Mouse (Mus musculus) CH12.LX (cell line): Measurements from ENCODE around the gene Gpr146. TPM values are rescaled to one million over a fixed set of nuclear protein-coding genes. Genes with fewer than 3 reads are reported as not detected.

Experiments
- DNase-seq: peaks from one replicate; pipeline ENCODE4 v3.0.0-alpha.2; 2013; ENCODE audit errors: extremely low read depth
- H3K27ac ChIP-seq: 2 replicates; pipeline ENCODE4 v1.5.1; 2012; ENCODE audit warnings: low read depth, mild to moderate bottlenecking, control low read depth, moderate library complexity; ENCODE audit not compliant: insufficient read depth
- H3K27me3 ChIP-seq: replicated peaks from 2 replicates; pipeline ENCODE3; 2012; ENCODE audit warnings: inconsistent platforms
- H3K36me3 ChIP-seq, 2 experiments: replicated peaks in 1 of 2; 2 replicates each; pipeline versions ENCODE3 to v1.6.1; 2012; ENCODE audit warnings: inconsistent platforms in 1 of 2, low read length in 1 of 2, mild to moderate bottlenecking in 1 of 2, mixed read lengths in 1 of 2, moderate library complexity in 1 of 2; ENCODE audit not compliant: control insufficient read depth in 1 of 2, insufficient read depth in 1 of 2
- H3K4me1 ChIP-seq, 2 experiments: 2 replicates each; pipeline ENCODE4 v1.6.1; 2012; ENCODE audit warnings: inconsistent platforms in 1 of 2, moderate library complexity in 1 of 2; ENCODE audit not compliant: insufficient read depth in 2 of 2, control insufficient read depth in 1 of 2
- H3K4me2 ChIP-seq: 2 replicates; pipeline ENCODE4 v1.6.1; 2012; ENCODE audit warnings: low read depth, mild to moderate bottlenecking, control low read depth; ENCODE audit not compliant: poor library complexity, insufficient read depth, severe bottlenecking
- H3K4me3 ChIP-seq, 3 experiments: fragments of 150-350 bp in 1 of 3; sonication (generic) in 1 of 3; replicated peaks in 1 of 3; 2 replicates each; pipeline versions ENCODE3 to v1.5.1; 2011 to 2012; ENCODE audit warnings: low read depth in 2 of 3, low read length in 2 of 3, mild to moderate bottlenecking in 2 of 3, moderate library complexity in 2 of 3, control low read depth in 1 of 3, improper control_type of control experiment in 1 of 3, inconsistent platforms in 1 of 3, mixed read lengths in 1 of 3; ENCODE audit not compliant: poor library complexity in 1 of 3
- H3K79me2 ChIP-seq: replicated peaks from 2 replicates; pipeline ENCODE4 v1.6.1; 2012; ENCODE audit warnings: mild to moderate bottlenecking, moderate library complexity; ENCODE audit not compliant: control insufficient read depth, poor library complexity, insufficient read depth, severe bottlenecking; ENCODE audit errors: extremely low read depth
- H3K9ac ChIP-seq: 2 replicates; pipeline ENCODE4 v1.6.1; 2012; ENCODE audit warnings: low read depth, mild to moderate bottlenecking, control low read depth, moderate library complexity; ENCODE audit not compliant: insufficient read depth
- H3K9me3 ChIP-seq: replicated peaks from 2 replicates; pipeline ENCODE3; 2012; ENCODE audit warnings: low read length, inconsistent platforms, mixed read lengths
- CHD1 ChIP-seq: IDR thresholded peaks from 2 replicates; pipeline ENCODE4 v1.6.1; 2012; ENCODE audit warnings: low read depth, low read length, improper control_type of control experiment, inconsistent platforms
- CTCF ChIP-seq, 2 experiments: IDR thresholded peaks in 1 of 2; conservative IDR thresholded peaks in 1 of 2; 2 replicates each; pipeline ENCODE4 v1.5.1; 2011 to 2012; ENCODE audit warnings: low read depth in 2 of 2, low read length in 2 of 2, improper control_type of control experiment in 1 of 2, inconsistent platforms in 1 of 2, mild to moderate bottlenecking in 1 of 2, moderate library complexity in 1 of 2
- ELF1 ChIP-seq: IDR thresholded peaks from 2 replicates; pipeline ENCODE4 v1.6.1; 2014; ENCODE audit warnings: low read depth, mild to moderate bottlenecking, inconsistent platforms, low read length, improper control_type of control experiment
- EP300 ChIP-seq: IDR thresholded peaks from 2 replicates; pipeline ENCODE4 v1.6.1; 2011; ENCODE audit warnings: low read length, improper control_type of control experiment
- HCFC1 ChIP-seq: IDR thresholded peaks from 2 replicates; pipeline ENCODE4 v1.6.1; 2012; ENCODE audit warnings: low read depth, mild to moderate bottlenecking, inconsistent platforms, low read length, improper control_type of control experiment
- JUN ChIP-seq: IDR thresholded peaks from 2 replicates; pipeline ENCODE4 v1.6.1; 2011; ENCODE audit warnings: low read depth, mild to moderate bottlenecking, low read length, improper control_type of control experiment, moderate library complexity; ENCODE audit not compliant: insufficient read depth
- JUND ChIP-seq: conservative IDR thresholded peaks from 2 replicates; pipeline ENCODE4 v1.6.1; 2011; ENCODE audit warnings: low read depth, low read length, improper control_type of control experiment
- MAX ChIP-seq: IDR thresholded peaks from 2 replicates; pipeline ENCODE4 v1.6.1; 2011; ENCODE audit warnings: low read length, improper control_type of control experiment
- MAZ ChIP-seq: IDR thresholded peaks from 2 replicates; pipeline ENCODE4 v1.6.1; 2012; ENCODE audit warnings: low read depth, mild to moderate bottlenecking, inconsistent platforms, low read length, improper control_type of control experiment, moderate library complexity
- MEF2A ChIP-seq: IDR thresholded peaks from 2 replicates; pipeline ENCODE4 v1.6.1; 2014; ENCODE audit warnings: low read depth, mild to moderate bottlenecking, inconsistent platforms, low read length, improper control_type of control experiment, borderline replicate concordance
- NELFE ChIP-seq: IDR thresholded peaks from 2 replicates; pipeline ENCODE4 v1.6.1; 2011; ENCODE audit warnings: low read depth, low read length, improper control_type of control experiment
- POLR2AphosphoS2 ChIP-seq: IDR thresholded peaks from 2 replicates; pipeline ENCODE4 v1.6.1; 2011; ENCODE audit warnings: low read depth, low read length, improper control_type of control experiment
- RCOR1 ChIP-seq: conservative IDR thresholded peaks from 2 replicates; pipeline ENCODE4 v1.6.1; 2012; ENCODE audit warnings: low read depth, mild to moderate bottlenecking, inconsistent platforms, low read length, improper control_type of control experiment
- SMC3 ChIP-seq: IDR thresholded peaks from 2 replicates; pipeline ENCODE4 v1.6.1; 2011; ENCODE audit warnings: low read depth, low read length, improper control_type of control experiment
- UBTF ChIP-seq: IDR thresholded peaks from 2 replicates; pipeline ENCODE4 v1.6.1; 2012; ENCODE audit warnings: low read depth, mild to moderate bottlenecking, inconsistent platforms, low read length, improper control_type of control experiment, moderate library complexity
- USF1 ChIP-seq: IDR thresholded peaks from 2 replicates; pipeline ENCODE4 v1.6.1; 2014; ENCODE audit warnings: low read depth, mild to moderate bottlenecking, inconsistent platforms, low read length, improper control_type of control experiment
- ZC3H11A ChIP-seq: IDR thresholded peaks from 2 replicates; pipeline ENCODE4 v1.6.1; 2012; ENCODE audit warnings: low read depth, mild to moderate bottlenecking, inconsistent platforms, low read length, improper control_type of control experiment
- ZKSCAN1 ChIP-seq: IDR thresholded peaks from 2 replicates; pipeline ENCODE4 v1.6.1; 2012; ENCODE audit warnings: low read depth, inconsistent platforms, low read length, improper control_type of control experiment, borderline replicate concordance
- dilution Hi-C: fragments of 300-500 bp; cut with MboI; formaldehyde crosslinking; loops from 2 replicates; pipeline ENCODE4 v1.14.3; 2020; ENCODE audit warnings: low sequenced_read_pairs; ENCODE audit not compliant: extremely low pct_unique_long_range_greater_than_20kb, extremely low pct_ligation_motif_present
- in situ Hi-C: fragments of 300-500 bp; cut with MboI; formaldehyde crosslinking; loops from 3 replicates; pipeline ENCODE4 v1.14.3; 2019; ENCODE audit warnings: low sequenced_read_pairs, low pct_ligation_motif_present, low pct_unique_long_range_greater_than_20kb, mixed read lengths
- polyA plus RNA-seq: library from polyadenylated mRNA; unstranded; fragments of >175 nt; gene quantifications from 2 replicates; pipeline ENCODE4 v1.2.1, GENCODE M21; 2012; ENCODE audit warnings: low read depth; ENCODE audit not compliant: insufficient read length
- total RNA-seq, 2 experiments: library from RNA; depleted of rRNA; stranded (reverse); fragments of 300-350 nt in 1 of 2; fragments of >200 nt in 1 of 2; gene quantifications; 2 replicates each; pipeline ENCODE4 v1.2.3; 2012 to 2014

Gene Gpr146
- total and polyA plus RNA-seq, 3 experiments, result 0.13 TPM; not detected in 2

- no peak overlapping the region for H3K4me3 ChIP-seq
- H3K79me2 ChIP-seq, result no peaks in the 10 kb centered on the region
- H3K36me3 ChIP-seq, result peaks cover 0 to 41% of the 10 kb centered on the region in 2 experiments
- H3K9me3 ChIP-seq, result no peaks in the 10 kb centered on the region
- in situ Hi-C loops, result loop anchor here (25.0 kb wide), 1 partner anchor 89 kb away; the partner anchor contains the start of gene 3110082I17Rik
- no peak overlapping the region for H3K27ac ChIP-seq
- H3K4me1 ChIP-seq, result peaks cover 7 to 17% of the 10 kb centered on the region in 2 experiments
- no peaks in the 10 kb centered on the region for H3K27me3 ChIP-seq
- no peak for DNase-seq
- no peak overlapping the region for H3K9ac ChIP-seq
- dilution Hi-C loops, result no loop called here
- no peak overlapping the region for H3K4me2 ChIP-seq
- no peak for TF ChIP-seq RCOR1
- no peak for TF ChIP-seq POLR2AphosphoS2
- no peak for TF ChIP-seq ZKSCAN1
- TF ChIP-seq CTCF (conservative IDR thresholded peaks at IDR 0.05 in 1 of 2, IDR thresholded peaks at IDR 0.05 in 1 of 2; ENCODE audit: low read depth in 2 of 2, low read length in 2 of 2), result no peak
- TF ChIP-seq ELF1, result no peak
- TF ChIP-seq MEF2A, result no peak
- no peak for TF ChIP-seq MAX
- TF ChIP-seq HCFC1, result no peak
- no peak for TF ChIP-seq MAZ
These were observed 4.4 kb upstream of the Gpr146 start for GRCm38 (mm10) chr5:139373126-139373525.

GRCm38 (mm10) chr5:139373889-139374444 is 3.5 kb upstream of the Gpr146 start:
- dilution Hi-C loops, result no loop called here
- H3K9ac ChIP-seq, result no peak overlapping the region
- H3K4me1 ChIP-seq, result peaks cover 7 to 9% of the 10 kb centered on the region in 2 experiments; a peak in 3 of 4 replicates
- H3K9me3 ChIP-seq, result no peaks in the 10 kb centered on the region
- H3K27me3 ChIP-seq, result no peaks in the 10 kb centered on the region
- TF ChIP-seq POLR2AphosphoS2 (no peak), NELFE (no peak), ZKSCAN1 (no peak), ZC3H11A (no peak), SMC3 (no peak), JUND (no peak), USF1 (no peak), EP300 (no peak), UBTF (no peak), MAZ (no peak), RCOR1 (no peak), CHD1 (no peak), JUN (no peak)
- H3K4me3 ChIP-seq, result no peak overlapping the region
- H3K36me3 ChIP-seq, result peaks cover 0 to 35% of the 10 kb centered on the region in 2 experiments
- no peak for DNase-seq
- H3K79me2 ChIP-seq, result no peaks in the 10 kb centered on the region
- in situ Hi-C loops, result loop anchor here (25.0 kb wide), 1 partner anchor 88 kb away; the partner anchor contains the start of gene 3110082I17Rik
- H3K4me2 ChIP-seq, result no peak overlapping the region
- no peak overlapping the region for H3K27ac ChIP-seq
